Mouse (Mus musculus): ENCODE results near the gene Olfr460. TPM values are rescaled to one million over a fixed set of nuclear protein-coding genes. Genes with fewer than 3 reads are reported as not detected.

The Olfr460 gene
- not detected for polyA plus RNA-seq (2017; shearing (Covaris generic))

DNA sequence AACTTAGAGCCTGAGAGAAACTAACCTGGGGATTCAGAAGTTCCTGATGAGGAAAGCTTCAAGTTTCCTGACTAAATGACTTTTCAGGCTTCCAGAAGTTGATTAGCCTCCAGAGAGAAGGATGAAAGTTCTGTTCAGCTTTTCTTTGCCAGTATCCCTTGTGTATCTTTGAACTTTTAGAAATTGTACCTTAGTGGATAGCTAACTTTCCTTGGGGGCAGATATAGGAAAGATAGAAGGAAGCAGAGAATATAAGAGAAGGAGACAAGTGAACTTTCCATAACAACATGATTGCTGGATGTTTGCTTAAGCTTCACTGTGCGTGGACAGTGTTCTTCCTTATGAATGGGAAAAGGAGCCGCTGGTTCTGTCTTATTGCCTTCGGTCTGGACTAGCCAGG is at the start of gene Olfr460:
Gene Olfr460, plus strand, starts transcription at position 301 of the 400 bp plus-strand sequence.

DNA sequence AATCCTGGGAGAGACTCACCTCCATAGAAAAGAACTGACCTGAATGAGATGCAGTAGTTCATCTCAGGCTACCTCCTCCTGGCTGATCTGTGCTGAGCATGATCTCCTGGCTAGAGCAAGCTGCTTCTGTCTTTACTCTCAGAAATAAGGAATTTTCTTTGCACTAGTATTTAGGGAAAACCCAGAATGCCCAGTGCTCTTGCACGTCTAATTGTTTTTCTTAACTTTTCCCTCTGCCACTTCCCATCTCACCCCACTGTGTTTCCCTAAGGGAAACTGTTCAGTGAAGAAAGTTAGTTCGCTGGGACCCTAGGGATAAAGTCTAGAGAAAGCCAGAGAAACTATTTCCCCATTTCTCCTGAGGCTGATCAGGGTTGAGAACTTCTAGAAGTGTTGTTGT is 14.3 kb upstream of the Olfr460 start, which contains the start of gene Olfr461:
Gene Olfr461, minus strand, starts transcription at position 101 of the 400 bp plus-strand sequence.

DNA sequence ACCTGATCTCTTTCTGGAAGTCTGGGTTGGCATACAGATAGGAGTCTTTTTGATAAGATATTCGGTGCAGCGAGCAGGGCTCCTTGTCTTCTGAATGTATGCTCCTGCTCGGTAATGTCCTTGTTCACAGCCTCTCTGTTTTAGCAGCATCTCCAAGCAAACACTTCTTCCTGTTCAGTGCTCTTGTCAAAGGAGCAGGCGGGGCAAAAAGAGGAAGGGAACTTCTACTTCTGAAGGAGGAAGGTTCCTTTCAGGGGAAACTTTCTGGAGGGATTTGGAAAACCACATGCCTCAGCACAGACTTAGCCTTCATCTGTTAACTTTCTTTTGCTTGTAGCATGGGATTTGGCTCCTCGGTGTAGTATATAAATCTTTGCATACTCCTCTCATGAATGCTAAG is 16.4 kb downstream of the Olfr460 start, which contains the start of gene Clec5a:
Gene Clec5a, minus strand, starts transcription at position 177 of the 400 bp plus-strand sequence.

DNA sequence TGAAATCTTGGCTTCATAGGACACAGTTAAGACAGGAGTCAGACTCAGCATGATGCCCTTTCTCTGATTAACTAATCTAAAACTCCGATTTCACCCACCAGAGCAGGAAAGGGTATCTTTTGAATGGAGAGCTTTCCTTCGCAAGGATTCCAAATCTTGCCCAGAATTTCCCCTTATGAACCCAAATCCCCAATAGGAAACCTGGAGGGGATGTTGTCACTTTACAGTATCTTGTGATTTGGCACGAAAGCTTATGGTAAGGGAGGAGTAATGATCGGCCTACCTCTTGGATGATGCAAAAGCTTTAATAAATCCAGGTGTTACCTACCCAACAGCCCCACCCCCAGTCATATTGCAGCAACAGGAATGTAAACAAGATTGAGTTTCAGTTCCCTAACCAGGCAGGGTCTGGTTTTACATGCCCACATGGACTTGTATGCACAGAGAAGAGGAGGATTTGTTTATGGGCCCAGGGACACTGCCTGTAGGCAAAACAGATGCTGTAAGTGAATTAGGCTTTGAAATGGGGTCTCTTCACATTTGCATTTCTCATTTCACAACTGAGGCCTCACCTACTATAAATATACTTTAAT is 44.1 kb downstream of the Olfr460 start, which contains the start of gene Tas2r138:
Gene Tas2r138, minus strand, starts transcription at position 51 of the 593 bp plus-strand sequence.

Other genes starting within 250 kb of the Olfr460 start
- 47.5 TPM for gene Agk, start 244.3 kb upstream of the Olfr460 start, polyA plus RNA-seq (2017; shearing (Covaris generic))
- gene E330009J07Rik, start 133.4 kb upstream of the Olfr460 start, polyA plus RNA-seq (2017; shearing (Covaris generic)) = 32.2 TPM
- not detected for gene Wee2, start 130.4 kb upstream of the Olfr460 start, polyA plus RNA-seq (2017; shearing (Covaris generic))
- gene Ssbp1, start 98.1 kb upstream of the Olfr460 start, polyA plus RNA-seq (2017; shearing (Covaris generic)) = 67.7 TPM
- not detected for gene Tas2r137, start 78.3 kb upstream of the Olfr460 start, polyA plus RNA-seq (2017; shearing (Covaris generic))
- gene Tas2r108, start 76.0 kb upstream of the Olfr460 start, polyA plus RNA-seq (2017; shearing (Covaris generic)) = not detected
- gene Prss37, start 50.0 kb upstream of the Olfr460 start, polyA plus RNA-seq (2017; shearing (Covaris generic)) = not detected
- not detected for gene Olfr461, start 14.4 kb upstream of the Olfr460 start, polyA plus RNA-seq (2017; shearing (Covaris generic))
- gene Clec5a, start 16.3 kb downstream of the Olfr460 start, polyA plus RNA-seq (2017; shearing (Covaris generic)) = not detected
- not detected for gene Tas2r138, start 43.8 kb downstream of the Olfr460 start, polyA plus RNA-seq (2017; shearing (Covaris generic))
- gene Mgam, start 59.3 kb downstream of the Olfr460 start, polyA plus RNA-seq (2017; shearing (Covaris generic)) = 0.15 TPM

All from naive thymus-derived CD4-positive, alpha-beta T cell, adult 5 months (primary cell).